Mouse (Mus musculus) central nervous system, embryonic 18 days (tissue): ENCODE results near the gene Plk3. TPM values are rescaled to one million over a fixed set of nuclear protein-coding genes. Genes with fewer than 3 reads are reported as not detected.

Experiments used
- polyA plus RNA-seq: library from polyadenylated mRNA; depleted of rRNA; stranded (reverse); fragments of >200 nt; gene quantifications from 2 replicates; pipeline ENCODE4 v1.2.3, GENCODE M21; 2012; rRNA removed

The Plk3 gene
- polyA plus RNA-seq: 20.0 and 21.2 TPM in 2 replicates

DNA sequence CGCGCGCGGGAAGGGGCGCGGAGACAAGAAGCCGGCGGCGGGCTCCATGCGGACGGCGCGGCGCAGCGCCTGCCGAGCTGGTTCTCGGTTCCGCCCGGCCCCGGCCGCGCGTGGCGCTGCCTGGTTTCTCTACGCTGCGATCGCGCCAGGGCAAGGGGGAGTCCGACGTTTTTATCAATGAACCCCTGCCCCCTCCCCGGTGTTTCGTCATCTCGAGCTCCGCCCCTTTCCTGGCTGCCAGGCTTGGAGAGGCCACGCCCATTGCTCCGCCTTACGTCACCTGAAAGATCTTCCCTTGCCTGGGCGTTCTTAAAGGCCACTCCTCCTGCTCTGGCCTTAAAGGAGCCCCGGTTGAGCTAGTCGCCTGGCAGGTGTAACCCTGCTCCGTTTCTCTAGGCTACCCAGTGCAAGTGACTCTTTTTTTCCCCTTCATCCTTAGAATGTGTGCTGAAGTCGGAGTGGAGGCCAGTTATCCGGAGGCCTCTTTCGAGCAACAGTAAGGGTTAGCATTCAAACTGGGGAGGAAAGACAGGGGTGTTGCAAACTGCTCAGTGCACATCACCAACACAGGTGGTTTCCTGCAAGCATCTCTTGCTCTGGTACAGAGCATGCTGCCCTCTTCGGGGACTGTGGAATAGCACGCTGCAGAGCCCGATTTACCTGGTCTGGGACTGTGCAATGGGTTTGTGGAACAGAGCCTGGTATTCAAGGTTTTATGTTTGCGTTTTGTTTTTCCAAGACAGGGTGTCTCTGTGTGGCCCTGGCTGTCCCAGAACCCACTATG, at the start of gene Plk3:
Gene Plk3, minus strand, starts transcription at position 147 of the 784 bp plus-strand sequence.

DNA sequence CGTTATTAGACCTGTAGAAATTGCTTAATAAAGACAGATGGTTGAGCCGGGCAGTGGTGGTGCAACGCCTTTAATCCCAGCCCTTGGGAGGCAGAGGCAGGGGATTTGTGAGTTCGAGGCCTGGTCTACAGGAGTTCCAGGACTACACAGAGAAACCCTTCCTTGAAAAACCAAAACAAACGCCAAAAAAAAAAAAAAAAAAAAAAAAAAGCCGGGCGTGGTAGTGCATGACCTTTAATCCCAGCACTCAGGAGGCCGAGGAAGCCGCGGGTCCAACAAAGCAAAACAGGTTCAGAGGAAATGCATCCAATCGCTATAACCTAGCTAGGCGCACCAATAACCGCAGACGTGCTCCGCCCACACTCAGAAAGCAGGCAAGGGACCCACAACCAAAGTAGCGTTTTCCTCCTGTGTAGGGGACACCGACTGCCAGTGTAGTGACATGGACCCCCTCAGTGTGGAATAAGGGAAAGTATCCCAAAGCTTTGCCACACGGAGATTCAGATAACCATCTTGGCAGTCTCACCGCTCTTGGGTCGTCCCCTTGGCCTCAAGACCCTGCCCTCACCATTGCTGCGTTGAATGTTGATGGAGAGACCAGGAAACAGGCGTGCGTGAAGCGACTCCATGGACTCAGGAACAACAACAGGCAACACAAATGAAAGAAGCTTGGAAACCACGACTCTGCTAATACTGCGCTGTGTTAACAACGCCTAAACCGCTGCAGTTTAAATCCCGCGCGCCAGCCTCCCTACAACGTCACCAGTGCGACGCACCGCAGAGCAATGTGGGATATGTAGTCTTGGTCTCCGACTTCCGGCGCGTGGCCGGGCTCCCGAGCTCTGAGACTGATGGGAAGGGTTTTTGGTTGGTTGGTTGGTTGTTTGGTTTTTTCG, 48.3 kb upstream of the Plk3 start, which contains the start of gene Kif2c:
Gene Kif2c, minus strand, starts transcription at position 777 of the 896 bp plus-strand sequence.

DNA sequence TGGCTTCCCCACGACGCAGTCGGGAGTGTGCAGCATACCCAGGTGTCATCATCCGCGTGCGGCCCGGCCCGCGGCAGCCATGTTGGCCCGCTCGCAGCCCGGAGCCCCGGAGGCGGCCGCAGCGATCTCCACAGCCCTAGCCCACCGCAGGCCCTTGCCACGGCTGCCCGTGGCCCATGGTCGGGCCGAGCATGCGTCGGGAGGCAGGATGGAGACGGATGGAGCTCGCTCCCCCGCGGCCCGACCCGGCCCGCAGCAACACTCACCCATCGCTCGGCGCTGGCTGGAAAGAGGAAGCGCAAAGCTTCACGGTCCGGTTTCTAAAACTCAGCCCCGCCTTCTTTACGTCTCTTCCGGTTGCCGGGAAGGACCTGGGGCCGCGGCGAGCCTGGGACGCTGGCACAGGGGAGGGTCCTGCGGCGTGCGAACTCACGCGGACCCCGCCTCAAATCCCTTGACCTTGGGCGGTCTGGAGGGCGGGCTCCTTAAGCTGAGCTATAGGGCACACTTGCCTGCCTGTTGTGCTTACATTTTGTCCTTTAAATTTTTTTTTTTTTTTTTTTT, 22.1 kb upstream of the Plk3 start, which contains the start of gene Rps8:
Gene Rps8, minus strand, starts transcription at position 452 of the 564 bp plus-strand sequence.

DNA sequence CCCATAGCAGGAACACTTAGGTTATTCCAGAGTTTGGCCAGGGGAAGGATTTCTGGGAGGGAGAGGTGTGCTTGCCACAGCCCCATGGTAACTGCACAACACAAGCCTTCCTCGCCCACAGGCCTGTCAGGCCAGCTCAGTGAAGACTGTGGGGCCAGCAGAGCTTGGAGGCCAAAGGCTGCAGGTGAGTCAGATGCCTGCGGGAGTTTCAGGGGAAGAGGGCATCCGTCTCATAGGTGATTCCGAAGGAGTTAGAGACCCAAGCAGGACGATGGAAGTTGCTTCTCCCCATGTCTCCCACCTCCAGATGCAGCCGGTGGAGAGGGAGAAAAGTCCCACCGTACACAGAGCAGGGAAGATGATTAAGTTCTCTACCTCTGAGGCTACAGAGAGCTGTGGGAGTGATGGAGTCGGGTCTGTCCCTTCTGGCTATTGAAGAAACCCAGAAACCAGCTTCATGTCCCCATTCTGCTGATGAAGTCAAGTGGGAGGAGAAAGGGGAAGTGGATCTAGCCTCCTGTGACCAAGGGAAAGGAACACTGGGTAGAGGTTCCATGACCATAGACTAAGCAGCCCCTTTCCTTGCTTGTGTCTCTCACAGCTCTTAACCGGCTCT, 7.0 kb downstream of the Plk3 start, which contains the start of gene Tctex1d4:
Gene Tctex1d4, plus strand, starts transcription at position 120 of the 616 bp plus-strand sequence.

DNA sequence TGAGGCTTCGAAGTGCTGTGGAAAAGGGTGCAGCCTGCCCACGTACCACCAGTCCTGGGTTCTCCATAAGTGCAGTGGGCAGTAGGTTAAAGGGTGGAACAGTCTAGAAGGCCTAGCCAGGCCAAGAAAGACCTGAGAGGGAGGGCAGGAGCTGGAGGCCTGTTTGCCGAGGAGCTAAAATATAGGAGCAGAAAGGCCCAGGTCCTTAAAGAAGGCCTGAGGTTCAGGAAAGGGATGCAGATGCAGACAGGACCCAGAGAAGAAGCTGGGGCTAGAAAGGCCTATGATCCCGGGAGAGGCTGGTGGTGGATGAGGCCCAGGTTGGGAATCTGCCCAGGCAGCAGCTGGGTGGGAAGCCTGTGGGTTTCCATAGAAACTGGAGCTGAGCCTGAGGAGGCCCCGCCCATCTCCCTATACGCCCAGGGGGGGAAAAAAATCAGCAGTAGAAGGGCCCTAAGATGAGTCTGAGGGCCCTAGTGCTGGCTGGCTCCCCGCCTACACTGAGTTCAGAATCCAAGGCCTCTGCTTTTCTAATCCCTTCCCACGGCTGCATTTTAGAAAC, 8.3 kb downstream of the Plk3 start, which contains the start of gene Btbd19:
Gene Btbd19, minus strand, starts transcription at position 378 of the 562 bp plus-strand sequence.

DNA sequence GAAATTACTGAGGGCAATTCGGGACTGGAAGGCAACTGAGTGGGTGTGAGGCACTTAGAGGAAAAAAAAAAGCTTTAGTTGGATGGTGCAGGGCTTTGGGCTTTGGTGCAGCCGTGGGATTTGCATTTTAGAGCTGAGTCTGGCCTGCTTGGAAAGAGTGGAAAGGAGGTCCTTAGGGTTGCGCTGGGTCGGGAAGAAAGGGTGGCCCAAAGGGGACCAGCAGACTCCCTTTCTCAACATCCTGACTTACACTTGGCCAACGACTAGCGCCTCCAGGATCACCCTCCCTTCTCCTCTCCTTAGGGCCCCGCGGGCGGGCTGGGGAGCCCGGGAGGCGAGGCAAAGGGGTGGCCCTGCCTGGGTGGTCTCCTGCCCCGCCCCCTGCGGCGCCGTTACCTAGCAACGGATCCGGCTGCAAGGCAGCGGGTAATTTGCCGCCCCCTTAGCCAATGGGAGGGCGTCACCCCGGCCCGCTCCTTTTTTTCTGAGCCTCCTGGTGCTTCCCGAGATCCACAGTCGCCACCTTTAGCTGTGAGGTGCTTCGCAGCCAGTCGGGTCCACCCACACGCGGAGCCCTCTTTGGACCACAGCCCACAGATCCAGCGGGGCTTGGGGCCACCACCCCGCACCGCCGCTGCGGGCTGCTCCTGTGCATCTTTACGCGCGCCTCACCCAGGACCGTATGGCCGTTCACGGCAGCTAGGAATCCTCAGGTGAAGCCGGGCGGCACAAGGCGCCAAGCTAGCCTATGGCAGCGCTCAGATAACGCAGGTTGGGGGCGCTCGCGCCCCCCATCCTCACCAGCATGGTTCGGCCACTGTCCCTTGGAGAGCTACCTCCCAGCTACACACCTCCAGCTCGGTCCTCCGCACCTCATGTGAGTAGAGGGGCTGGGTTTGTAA, 38.0 kb downstream of the Plk3 start, which contains the start of gene Ptch2:
Gene Ptch2, plus strand, starts transcription at position 525 of the 902 bp plus-strand sequence.

Other genes starting within 250 kb of the Plk3 start
- gene Urod, start 139.6 kb downstream of the Plk3 start, polyA plus RNA-seq: 40.6 and 40.9 TPM in 2 replicates
- gene Hectd3, start 138.6 kb downstream of the Plk3 start, polyA plus RNA-seq: 52.1 and 54.9 TPM in 2 replicates
- 27.9 and 28.7 TPM in 2 replicates for gene Eif2b3, start 114.6 kb downstream of the Plk3 start, polyA plus RNA-seq
- 9.1 and 9.6 TPM in 2 replicates for gene Ptch2, start 37.9 kb downstream of the Plk3 start, polyA plus RNA-seq
- 6.1 and 7.2 TPM in 2 replicates for gene Btbd19, start 8.2 kb downstream of the Plk3 start, polyA plus RNA-seq
- gene Tctex1d4, start 7.2 kb downstream of the Plk3 start, polyA plus RNA-seq: 0.25 and 0.91 TPM in 2 replicates
- gene Rps8, start 22.3 kb upstream of the Plk3 start, polyA plus RNA-seq: 1,040 and 1,045 TPM in 2 replicates
- gene Kif2c, start 48.7 kb upstream of the Plk3 start, polyA plus RNA-seq: 6.9 and 7.0 TPM in 2 replicates
- gene Tmem53, start 118.0 kb upstream of the Plk3 start, polyA plus RNA-seq: 5.9 and 7.2 TPM in 2 replicates
- 2.1 and 2.7 TPM in 2 replicates for gene Armh1, start 118.2 kb upstream of the Plk3 start, polyA plus RNA-seq